Mouse (Mus musculus): ENCODE results near the gene 9930111J21Rik2.
"Not testable (repeated sequence)": the region's sequence is repeated elsewhere in the genome, so short reads cannot be mapped to it uniquely, and the experiment has no call there.

The 9930111J21Rik2 gene

GRCm38 (mm10) chr11:49076001-49076757, 25.1 kb upstream of the 9930111J21Rik2 start, which contains the start of gene Ifi47:
TSS of gene Ifi47 (plus strand) at chr11:49076587.
- not testable (repeated sequence) for DNase-seq (ENCODE audit: low spot score)

GRCm38 (mm10) chr11:49068358-49068757, 17.3 kb upstream of the 9930111J21Rik2 start:
- no peak for DNase-seq (ENCODE audit: low spot score)

- DNase-seq (ENCODE audit: low spot score), result not testable (repeated sequence)
These were observed 12.8 kb upstream of the 9930111J21Rik2 start, which contains the start of gene Tgtp2 for GRCm38 (mm10) chr11:49063713-49064469. TSS of gene Tgtp2 (minus strand) at chr11:49064206.

GRCm38 (mm10) chr11:49061865-49062264, 10.8 kb upstream of the 9930111J21Rik2 start:
- not testable (repeated sequence) for DNase-seq (ENCODE audit: low spot score)

- not testable (repeated sequence) for DNase-seq (ENCODE audit: low spot score)
These were observed 9.0 kb upstream of the 9930111J21Rik2 start for GRCm38 (mm10) chr11:49060061-49060460.

- not testable (repeated sequence) for DNase-seq (ENCODE audit: low spot score)
These were observed 852 bp upstream of the 9930111J21Rik2 start for GRCm38 (mm10) chr11:49051894-49052293.

GRCm38 (mm10) chr11:49050064-49050463, 978 bp downstream of the 9930111J21Rik2 start:
- DNase-seq (ENCODE audit: low spot score), result not testable (repeated sequence)

- DNase-seq (ENCODE audit: low spot score), result not testable (repeated sequence)
These were observed 39.0 kb downstream of the 9930111J21Rik2 start for GRCm38 (mm10) chr11:49012074-49012473.

GRCm38 (mm10) chr11:49006785-49007184, 44.3 kb downstream of the 9930111J21Rik2 start:
- DNase-seq (ENCODE audit: low spot score), result not testable (repeated sequence)

- DNase-seq (ENCODE audit: low spot score), result not testable (repeated sequence)
These were observed 44.7 kb downstream of the 9930111J21Rik2 start for GRCm38 (mm10) chr11:49006317-49006716.

GRCm38 (mm10) chr11:49000411-49000810, 50.6 kb downstream of the 9930111J21Rik2 start:
- not testable (repeated sequence) for DNase-seq (ENCODE audit: low spot score)

GRCm38 (mm10) chr11:48994018-48994417, 57.0 kb downstream of the 9930111J21Rik2 start, which contains the start of gene Tgtp1:
TSS of gene Tgtp1 (minus strand) at chr11:48994172.
- not testable (repeated sequence) for DNase-seq (ENCODE audit: low spot score)

GRCm38 (mm10) chr11:48993296-48993695, 57.7 kb downstream of the 9930111J21Rik2 start:
- DNase-seq (ENCODE audit: low spot score), result not testable (repeated sequence)

- DNase-seq (ENCODE audit: low spot score), result not testable (repeated sequence)
These were observed 59.1 kb downstream of the 9930111J21Rik2 start, which contains the start of gene Gm12185 for GRCm38 (mm10) chr11:48991740-48992520. TSS of gene Gm12185 (minus strand) at chr11:48992226.

GRCm38 (mm10) chr11:48989981-48990380, 61.1 kb downstream of the 9930111J21Rik2 start:
- not testable (repeated sequence) for DNase-seq (ENCODE audit: low spot score)

- DNase-seq (ENCODE audit: low spot score), result not testable (repeated sequence)
These were observed 62.8 kb downstream of the 9930111J21Rik2 start for GRCm38 (mm10) chr11:48988219-48988618.

GRCm38 (mm10) chr11:48982848-48983247, 68.2 kb downstream of the 9930111J21Rik2 start:
- DNase-seq (ENCODE audit: low spot score), result not testable (repeated sequence)

- not testable (repeated sequence) for DNase-seq (ENCODE audit: low spot score)
These were observed 71.0 kb downstream of the 9930111J21Rik2 start for GRCm38 (mm10) chr11:48980052-48980451.

- not testable (repeated sequence) for DNase-seq (ENCODE audit: low spot score)
These were observed 71.8 kb downstream of the 9930111J21Rik2 start, which contains the start of gene 9930111J21Rik1 for GRCm38 (mm10) chr11:48979251-48979650. TSS of gene 9930111J21Rik1 (minus strand) at chr11:48979398.

- not testable (repeated sequence) for DNase-seq (ENCODE audit: low spot score)
These were observed 72.7 kb downstream of the 9930111J21Rik2 start, which contains the start of gene Olfr56 for GRCm38 (mm10) chr11:48978240-48978939. TSS of gene Olfr56 (plus strand) at chr11:48978889.

- not testable (repeated sequence) for DNase-seq (ENCODE audit: low spot score)
These were observed 76.4 kb downstream of the 9930111J21Rik2 start for GRCm38 (mm10) chr11:48974686-48975085.

All from embryo, embryonic 10.5 days (tissue).